Mouse (Mus musculus) urinary bladder, postnatal 10 days (tissue): Measurements from ENCODE around the gene Bad.

Experiments used
- DNase-seq: peaks from one replicate; pipeline ENCODE4 v3.0.0; 2022; ENCODE audit warnings: low spot score

Bad gene

GRCm38 (mm10) chr19:6915276-6915675 is 26.4 kb upstream of the Bad start:
- DNase-seq = no peak

GRCm38 (mm10) chr19:6916496-6916895 is 25.2 kb upstream of the Bad start:
- DNase-seq = no peak

GRCm38 (mm10) chr19:6918321-6918720 is 23.3 kb upstream of the Bad start:
- DNase-seq = no peak

GRCm38 (mm10) chr19:6919431-6919830 is 22.2 kb upstream of the Bad start:
- no peak for DNase-seq

- DNase-seq = no peak
Measured at GRCm38 (mm10) chr19:6919876-6920740, 21.6 kb upstream of the Bad start.

- no peak for DNase-seq
Measured at GRCm38 (mm10) chr19:6920741-6921636, 20.7 kb upstream of the Bad start.

- DNase-seq = peak; percentile 100
Measured at GRCm38 (mm10) chr19:6921647-6922567, 19.8 kb upstream of the Bad start, which contains the start of gene Esrra. TSS of gene Esrra (minus strand) at chr19:6921813.

GRCm38 (mm10) chr19:6922901-6923735 is 18.5 kb upstream of the Bad start:
- DNase-seq = no peak

GRCm38 (mm10) chr19:6924461-6925306 is 17.0 kb upstream of the Bad start:
- DNase-seq = peak; percentile 66

- DNase-seq = no peak
Measured at GRCm38 (mm10) chr19:6925307-6925573, 16.4 kb upstream of the Bad start, which contains the start of gene Catsperz. TSS of gene Catsperz (minus strand) at chr19:6925380.

GRCm38 (mm10) chr19:6925611-6926329 is 15.9 kb upstream of the Bad start:
- DNase-seq = no peak

- DNase-seq = no peak
Measured at GRCm38 (mm10) chr19:6926559-6927255, 15.0 kb upstream of the Bad start.

GRCm38 (mm10) chr19:6928080-6928479 is 13.6 kb upstream of the Bad start:
- DNase-seq = no peak

- no peak for DNase-seq
Measured at GRCm38 (mm10) chr19:6931002-6931401, 10.7 kb upstream of the Bad start.

- DNase-seq = no peak
Measured at GRCm38 (mm10) chr19:6932018-6932417, 9.6 kb upstream of the Bad start.

GRCm38 (mm10) chr19:6933102-6933435 is 8.6 kb upstream of the Bad start:
- DNase-seq = no peak

- DNase-seq = no peak
Measured at GRCm38 (mm10) chr19:6933436-6934194, 8.0 kb upstream of the Bad start.
